Mouse (Mus musculus) stomach, embryonic 16.5 days (tissue): ENCODE measurements around the gene Plce1. TPM values are rescaled to one million over a fixed set of nuclear protein-coding genes. Genes with fewer than 3 reads are reported as not detected.

Experiments used
- ATAC-seq: fragments of 200-750 bp; cut with Nextera tagmentation; 2 replicates; pipeline ENCODE4 v1.8.0; 2017; ENCODE audit warnings: moderate number of reproducible peaks, moderate TSS enrichment; ENCODE audit not compliant: insufficient read depth, low FRiP score
- H3K27ac ChIP-seq: fragments of 300-500 bp; sonication (generic); 2 replicates; pipeline ENCODE4 v1.5.1; 2014; ENCODE audit warnings: low read length
- H3K27me3 ChIP-seq: fragments of 300-500 bp; sonication (generic); 2 replicates; pipeline ENCODE4 v1.6.1; 2014; ENCODE audit warnings: low read length, control low read depth, mixed read lengths; ENCODE audit not compliant: control insufficient read depth, insufficient read depth
- H3K36me3 ChIP-seq: fragments of 300-500 bp; sonication (generic); 2 replicates; pipeline ENCODE4 v1.6.1; 2014; ENCODE audit warnings: low read length; ENCODE audit not compliant: control insufficient read depth, insufficient read depth
- H3K4me1 ChIP-seq: fragments of 300-500 bp; sonication (generic); 2 replicates; pipeline ENCODE4 v1.6.1; 2014; ENCODE audit warnings: low read length, control low read depth, mixed read lengths; ENCODE audit not compliant: control insufficient read depth, insufficient read depth
- H3K4me2 ChIP-seq: fragments of 300-500 bp; sonication (generic); 2 replicates; pipeline ENCODE4 v1.6.1; 2014; ENCODE audit warnings: low read depth, low read length, mixed read lengths
- H3K4me3 ChIP-seq: fragments of 300-500 bp; sonication (generic); replicated peaks from 2 replicates; pipeline ENCODE4 v1.5.1; 2014; ENCODE audit warnings: mild to moderate bottlenecking, low read length
- H3K9ac ChIP-seq: fragments of 300-500 bp; sonication (generic); 2 replicates; pipeline ENCODE4 v1.6.1; 2014; ENCODE audit warnings: low read length
- H3K9me3 ChIP-seq: fragments of 300-500 bp; sonication (generic); replicated peaks from 2 replicates; pipeline ENCODE4 v1.6.1; 2016; ENCODE audit warnings: low read length, control low read depth; ENCODE audit not compliant: control insufficient read depth
- WGBS: fragments of 180-500 bp; shearing (Covaris S2); extraction: QIAGEN DNeasy Blood & Tissue Kit; methylation state at CpG from one replicate; pipeline ENCODE4 v1.1.7; 2014; 5-methylcytosine and 5-hydroxymethylcytosine counted together
- polyA plus RNA-seq: library from polyadenylated mRNA; unstranded; fragments of >200 nt; fragmentation: Nextera tagmentation; extraction: Ambion mirVana; gene quantifications from 2 replicates; pipeline ENCODE4 v1.2.1, GENCODE M21; 2015

Gene Plce1
- polyA plus RNA-seq, 1 experiment from 2014 or later: 8.5 TPM

DNA sequence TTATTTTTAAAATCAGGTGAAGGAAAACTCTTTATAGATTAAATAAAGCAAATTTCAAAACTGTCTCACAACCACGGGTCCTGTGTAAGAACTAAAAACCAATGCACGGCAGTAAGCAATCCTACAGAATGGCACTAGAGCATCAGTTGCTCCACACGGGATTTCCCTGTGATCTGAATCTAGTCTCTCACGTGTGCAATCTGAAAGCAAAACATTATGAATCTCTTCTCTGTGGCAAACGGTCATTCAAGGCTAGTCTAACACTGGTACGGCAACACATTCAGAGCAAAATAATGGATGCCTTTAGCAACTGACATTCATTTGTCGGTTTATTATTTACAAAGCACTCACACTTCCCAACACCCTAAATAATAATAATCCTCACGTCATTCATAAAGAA, 337.3 kb downstream of the Plce1 start:
- Histone ChIP-seq H3K36me3 (peaks cover 7% of the 10 kb centered on the region; the same call in 1 of the 2 replicates), H3K27me3 (no peaks in the 10 kb centered on the region), H3K4me3 (peak overlapping the region; percentile 73), H3K9ac (peak overlapping the region; percentile 81), H3K27ac (no peak overlapping the region), H3K4me2 (peak overlapping the region; percentile 66), H3K9me3 (no peaks in the 10 kb centered on the region), H3K4me1 (peaks cover 8% of the 10 kb centered on the region)
- 29% methylated on average over 8 of the region's 8 CpGs for WGBS
- no peak for ATAC-seq

DNA sequence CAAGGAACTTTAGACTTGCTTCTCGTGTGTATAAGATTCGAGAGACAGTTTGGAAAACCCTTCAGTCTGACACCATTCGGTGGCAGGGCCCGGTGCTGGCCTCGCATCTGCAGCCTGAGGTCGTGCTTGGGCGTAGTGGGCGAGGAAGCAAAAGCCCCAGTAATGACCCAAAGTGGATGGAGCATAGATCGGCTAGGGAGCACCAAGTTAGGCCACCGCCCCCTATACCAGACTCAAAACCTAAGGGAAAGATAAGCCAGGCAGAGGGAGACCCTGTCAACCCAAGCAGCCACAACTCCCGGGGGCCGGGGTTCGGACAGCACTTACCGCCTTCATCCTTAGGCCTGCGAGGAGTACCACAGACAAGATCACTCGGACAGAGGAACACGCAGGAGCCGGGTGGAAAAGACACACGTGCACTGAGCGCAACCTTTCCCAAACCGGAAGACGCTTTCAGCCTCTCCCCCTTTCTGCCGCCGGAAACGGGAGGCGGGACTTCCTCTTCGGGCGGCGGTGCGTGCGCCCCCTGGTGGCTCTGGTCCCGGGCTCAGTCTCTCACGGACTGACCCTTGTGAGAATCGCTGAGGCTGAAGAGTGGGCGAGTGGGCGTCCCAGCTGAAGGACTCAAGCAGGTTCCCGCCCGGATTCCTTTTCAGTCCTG, 338.0 kb downstream of the Plce1 start, which contains the start of gene Noc3l:
Gene Noc3l, minus strand, starts transcription at position 472 of the 661 bp plus-strand sequence.
- peak within 1 kb of the TSS; percentile 81 for H3K9ac ChIP-seq

DNA sequence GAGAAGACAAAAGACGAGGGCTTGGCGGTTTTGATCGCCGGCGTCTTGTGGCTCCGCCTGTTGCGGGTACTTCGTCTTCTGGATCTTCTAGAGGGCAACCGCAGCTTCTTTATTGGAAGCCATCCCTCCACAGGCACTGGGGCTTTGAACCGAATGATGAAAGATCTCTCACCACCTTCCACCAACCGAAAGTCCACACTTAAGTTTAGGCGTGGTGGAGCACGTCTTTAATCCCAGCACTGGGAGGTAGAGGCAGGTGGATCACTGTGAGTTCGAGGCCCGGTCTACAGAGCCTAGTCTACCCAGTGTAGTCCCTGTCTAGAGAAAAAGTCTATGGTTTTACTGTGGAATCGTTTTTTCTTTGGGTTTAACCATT, 338.5 kb downstream of the Plce1 start:
- Histone ChIP-seq H3K4me1 (peaks cover 8% of the 10 kb centered on the region), H3K36me3 (peaks cover 6% of the 10 kb centered on the region; the same call in 1 of the 2 replicates), H3K27ac (peak overlapping the region; percentile 29; the same call in 1 of the 2 replicates), H3K4me3 (peak overlapping the region; percentile 73), H3K9me3 (no peaks in the 10 kb centered on the region), H3K27me3 (no peaks in the 10 kb centered on the region), H3K4me2 (peak overlapping the region; percentile 66), H3K9ac (peak overlapping the region; percentile 81)
- 13% methylated on average over 16 of the region's 16 CpGs for WGBS
- ATAC-seq: peak; percentile 45; the same call in 1 of the 2 replicates

More for the DNA sequence above, 338.0 kb downstream of the Plce1 start, which contains the start of gene Noc3l:
- peaks cover 8% of the 10 kb centered on the region for H3K4me1 ChIP-seq
- ATAC-seq: peak; percentile 92
- WGBS: under 1% methylated on average over 38 of the region's 38 CpGs
- peak within 1 kb of the TSS; percentile 73 for H3K4me3 ChIP-seq
- peak within 1 kb of the TSS; percentile 66 for H3K4me2 ChIP-seq
- H3K9me3 ChIP-seq: no peaks in the 10 kb centered on the region
- H3K27me3 ChIP-seq: no peaks in the 10 kb centered on the region
- H3K36me3 ChIP-seq: peaks cover 7% of the 10 kb centered on the region; the same call in 1 of the 2 replicates
- H3K27ac ChIP-seq: peak within 1 kb of the TSS; percentile 29; the same call in 1 of the 2 replicates

DNA sequence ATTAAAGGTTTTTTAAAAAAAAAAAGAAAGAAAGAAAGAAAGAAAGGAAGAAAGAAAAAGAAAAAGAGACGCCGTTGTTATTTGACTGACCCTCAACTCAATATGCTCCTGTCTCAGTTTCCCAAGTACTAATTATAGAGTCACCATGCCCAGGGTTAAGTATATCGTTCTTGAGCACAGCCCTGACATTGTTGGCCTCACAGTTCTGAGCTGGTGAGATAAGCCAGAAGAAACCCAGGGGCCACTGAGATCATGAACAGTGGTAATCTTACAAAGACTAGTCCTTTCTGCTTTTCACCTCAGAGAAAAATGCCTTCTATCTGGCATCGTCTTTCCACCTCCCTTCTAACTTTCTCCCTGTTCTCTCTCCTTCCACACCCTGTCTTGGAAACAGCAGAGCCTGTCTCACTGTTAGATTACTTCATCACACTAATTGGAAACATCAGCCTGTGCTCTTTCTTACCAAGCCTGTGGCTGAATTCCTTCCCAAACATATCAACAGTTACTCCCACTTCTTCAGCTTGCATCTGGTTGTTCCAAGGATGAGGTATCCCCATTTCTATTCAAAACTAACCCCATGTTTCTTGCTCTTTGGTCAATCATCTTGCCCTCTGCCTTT, 339.4 kb downstream of the Plce1 start:
- Histone ChIP-seq H3K27ac (no peak overlapping the region), H3K4me3 (no peak overlapping the region), H3K27me3 (no peaks in the 10 kb centered on the region), H3K9ac (no peak overlapping the region), H3K36me3 (peaks cover under 1% of the 10 kb centered on the region; the same call in 1 of the 2 replicates), H3K9me3 (no peaks in the 10 kb centered on the region), H3K4me1 (peaks cover 8% of the 10 kb centered on the region), H3K4me2 (no peak overlapping the region)
- ATAC-seq: 0 out of 2 replicates have a peak, but pooled peaks have one; percentile 31
- 83% methylated on average over 4 of the region's 4 CpGs for WGBS

DNA sequence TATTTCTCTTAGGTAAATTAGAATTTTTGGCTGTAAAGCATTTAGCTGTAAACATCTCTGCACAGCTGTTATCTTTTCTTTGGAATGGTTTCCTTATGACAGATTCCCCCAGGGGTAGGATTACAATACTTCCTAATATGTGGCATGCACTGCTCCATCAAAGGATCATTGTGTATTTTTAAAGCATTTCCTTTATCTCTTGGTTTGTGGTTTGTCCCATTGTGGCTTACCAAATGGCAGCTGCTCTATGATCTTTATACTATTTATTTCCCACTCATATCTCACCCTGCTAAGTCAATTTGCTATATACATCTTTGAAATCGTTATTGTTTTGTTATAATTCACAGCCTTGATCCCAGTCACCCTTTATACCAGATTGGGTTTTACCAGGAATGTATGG, 352.3 kb downstream of the Plce1 start:
- 32% methylated on average over 1 of the region's 1 CpGs for WGBS
- Histone ChIP-seq H3K27me3 (no peaks in the 10 kb centered on the region), H3K27ac (no peak overlapping the region), H3K4me2 (no peak overlapping the region), H3K4me3 (no peak overlapping the region), H3K4me1 (no peaks in the 10 kb centered on the region; the same call in 1 of the 2 replicates), H3K9me3 (no peaks in the 10 kb centered on the region), H3K9ac (no peak overlapping the region), H3K36me3 (no peaks in the 10 kb centered on the region)
- ATAC-seq: no peak

Other genes starting within 250 kb of the Plce1 start
- gene Lgi1, start 216.6 kb upstream of the Plce1 start, polyA plus RNA-seq: 1.2 and 1.6 TPM in 2 replicates
- 9.0 and 9.1 TPM in 2 replicates for gene Slc35g1, start 85.1 kb upstream of the Plce1 start, polyA plus RNA-seq